Mouse (Mus musculus) ovary, postnatal 14 days (tissue): ENCODE data around the gene St6galnac5.

Source experiments
- DNase-seq: peaks from one replicate; pipeline ENCODE4 v3.0.0; 2022; ENCODE audit warnings: low spot score

St6galnac5 gene

DNA sequence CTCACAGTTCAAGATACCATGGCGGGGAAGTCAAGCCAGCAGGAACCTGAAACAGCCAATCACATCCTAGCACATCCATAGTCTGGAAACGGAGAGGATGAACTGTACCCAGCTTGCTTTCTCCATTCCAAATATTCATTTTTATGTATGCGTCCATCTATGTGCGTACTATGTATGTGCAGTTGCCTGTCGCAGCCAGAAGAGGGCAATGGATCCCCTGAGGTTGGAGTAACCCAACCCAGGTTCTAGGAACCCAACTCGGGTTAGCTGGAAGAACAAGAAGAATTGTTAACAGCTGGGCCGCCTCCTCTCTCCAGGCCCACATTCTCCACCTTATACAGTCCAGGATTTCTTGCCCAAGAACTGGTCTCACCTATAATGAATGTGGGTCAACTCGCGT lies 31.1 kb downstream of the St6galnac5 start:
- DNase-seq: no peak

DNA sequence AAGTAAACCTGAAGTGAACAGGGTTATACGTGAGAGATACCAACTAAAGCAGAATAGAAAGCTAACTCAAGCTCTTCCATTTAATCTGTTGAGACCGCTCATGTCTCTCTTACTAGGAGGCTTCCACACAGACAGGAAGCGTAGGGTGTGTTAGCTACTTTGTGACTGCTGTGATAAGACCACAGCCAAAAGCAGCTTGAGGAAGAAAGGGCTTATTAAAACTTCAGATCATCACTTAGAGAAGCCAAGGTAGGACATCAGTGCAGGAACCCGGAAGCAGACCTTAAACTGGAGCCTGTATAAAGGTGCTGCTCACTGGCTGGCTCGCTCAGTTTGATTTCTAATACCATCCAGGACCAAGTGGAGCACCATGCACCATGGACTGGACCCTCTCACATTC lies 31.7 kb downstream of the St6galnac5 start:
- DNase-seq: no peak

DNA sequence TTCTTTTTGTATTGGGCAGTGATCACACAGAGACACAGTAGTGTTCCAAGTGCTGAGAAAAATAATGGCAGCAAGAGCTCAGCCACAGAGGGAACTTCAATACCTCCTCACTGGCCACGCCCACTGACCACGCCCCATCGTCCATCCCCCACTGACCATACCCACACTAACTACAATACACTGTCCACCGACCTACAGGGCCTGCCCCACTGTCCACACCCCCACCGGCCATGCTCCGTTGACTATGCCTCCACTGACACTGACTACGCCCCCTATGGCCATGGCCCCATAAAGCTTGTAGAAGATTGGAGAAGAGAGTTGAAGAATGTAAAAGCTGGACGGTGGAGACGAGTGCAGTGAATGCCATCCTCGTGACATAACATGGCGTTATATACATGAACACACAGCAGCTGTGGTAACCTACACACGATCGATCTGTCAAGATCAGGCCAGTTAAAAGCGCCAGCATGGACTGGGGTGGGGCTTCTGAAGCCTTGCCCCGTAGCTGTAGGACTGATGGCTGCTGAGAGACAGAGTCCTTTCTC lies 32.7 kb downstream of the St6galnac5 start:
- DNase-seq: no peak

DNA sequence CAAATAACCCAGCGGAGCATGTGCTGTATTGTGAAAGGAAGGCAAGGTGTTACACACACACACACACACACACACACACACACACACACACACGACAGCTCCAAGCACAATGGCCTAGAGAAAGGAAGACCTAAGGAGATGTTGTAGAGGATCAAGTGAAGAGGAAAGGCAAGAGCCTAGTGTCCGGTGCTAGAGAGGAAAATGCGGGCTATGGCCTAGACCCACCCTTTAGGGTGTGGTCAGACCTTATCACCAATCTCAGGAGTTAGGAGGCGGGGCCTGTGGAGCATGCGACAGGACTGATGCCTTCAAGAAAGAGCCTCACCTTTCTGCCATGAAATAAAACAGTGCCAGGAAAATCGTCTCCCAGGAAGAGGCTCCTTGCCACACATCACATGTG lies 33.5 kb downstream of the St6galnac5 start:
- DNase-seq: no peak

DNA sequence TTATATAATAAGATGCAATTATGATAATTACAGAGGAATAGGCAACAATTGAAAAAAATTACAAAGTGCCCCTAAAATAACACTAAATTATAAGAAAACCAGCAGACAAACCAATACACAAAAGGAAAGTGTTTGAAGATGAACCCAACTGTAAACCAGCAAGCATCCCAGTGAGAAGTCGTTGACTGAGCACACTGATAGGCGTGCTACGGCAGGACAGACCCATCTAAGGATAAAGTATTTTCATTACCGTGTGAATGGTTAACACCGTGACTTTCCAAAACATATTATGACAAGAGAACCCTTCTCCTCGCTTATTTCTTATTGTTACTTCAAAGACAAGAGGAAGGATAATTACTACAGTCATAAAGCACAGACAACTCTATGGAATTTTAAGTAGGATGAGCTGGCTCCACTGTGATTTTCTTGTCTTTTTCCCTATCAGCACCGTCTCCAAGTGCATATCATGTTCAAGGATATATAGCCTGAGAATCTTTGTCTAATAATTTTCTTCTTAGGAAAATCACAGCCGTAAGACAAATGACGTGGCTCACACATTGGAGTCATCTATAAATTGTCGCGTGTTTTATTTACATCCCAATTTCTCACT lies 34.9 kb downstream of the St6galnac5 start:
- no peak for DNase-seq

DNA sequence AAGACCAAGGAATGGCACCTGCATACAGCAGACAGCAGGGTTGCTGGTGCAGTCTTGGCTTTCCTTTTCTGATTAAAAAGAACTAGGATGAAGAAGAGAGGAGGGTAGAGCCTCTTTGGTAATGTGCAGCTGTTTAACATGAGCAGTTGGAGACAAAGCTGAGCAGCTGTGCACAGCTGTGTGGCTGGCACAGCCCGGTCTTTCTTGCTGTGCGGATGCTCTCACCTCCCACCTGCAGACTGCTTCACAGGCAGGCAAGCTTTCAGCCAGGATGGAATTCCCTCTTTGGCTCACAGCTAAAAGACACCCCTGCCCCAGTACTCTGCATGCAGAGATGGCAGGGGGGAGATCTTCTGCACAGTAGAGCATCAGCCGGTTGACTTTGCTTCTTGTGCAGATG lies 37.3 kb downstream of the St6galnac5 start:
- no peak for DNase-seq

DNA sequence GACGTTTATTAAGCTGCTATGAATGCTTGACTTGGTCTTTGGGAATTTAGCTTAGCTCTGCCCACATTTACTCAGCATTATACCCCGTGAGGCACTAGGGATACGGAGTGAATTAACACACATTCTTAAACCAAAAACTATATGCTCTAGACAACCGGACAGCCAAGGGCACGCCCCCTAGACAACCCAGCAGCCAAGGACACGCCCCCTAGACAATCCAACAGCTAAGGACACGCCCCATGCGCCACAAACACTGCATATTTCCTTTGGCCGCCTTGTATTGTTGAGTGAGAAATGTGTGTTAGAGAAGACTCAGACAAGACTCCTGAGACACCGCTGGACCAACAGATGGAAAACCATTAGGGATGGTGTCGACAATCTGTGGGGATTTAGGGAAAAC lies 39.1 kb downstream of the St6galnac5 start:
- no peak for DNase-seq

DNA sequence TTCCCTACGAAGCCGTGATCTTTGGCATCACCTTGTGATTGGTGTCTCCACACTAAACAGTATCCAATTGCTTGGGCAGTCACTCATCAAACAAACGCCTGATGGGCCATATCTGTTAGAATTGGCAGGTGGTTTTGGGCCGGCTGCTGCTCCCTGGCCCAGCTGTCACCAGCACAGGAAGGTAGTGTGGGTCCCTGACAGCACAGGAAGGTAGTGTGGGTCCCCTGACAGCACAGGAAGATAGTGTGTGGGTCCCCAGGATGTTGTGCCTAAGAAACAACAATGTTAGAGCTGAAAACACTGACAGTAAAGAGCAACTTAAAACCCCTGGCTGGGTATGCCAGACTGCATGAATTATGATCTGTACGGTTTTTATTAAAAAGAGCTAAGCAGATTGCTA lies 40.4 kb downstream of the St6galnac5 start:
- no peak for DNase-seq

DNA sequence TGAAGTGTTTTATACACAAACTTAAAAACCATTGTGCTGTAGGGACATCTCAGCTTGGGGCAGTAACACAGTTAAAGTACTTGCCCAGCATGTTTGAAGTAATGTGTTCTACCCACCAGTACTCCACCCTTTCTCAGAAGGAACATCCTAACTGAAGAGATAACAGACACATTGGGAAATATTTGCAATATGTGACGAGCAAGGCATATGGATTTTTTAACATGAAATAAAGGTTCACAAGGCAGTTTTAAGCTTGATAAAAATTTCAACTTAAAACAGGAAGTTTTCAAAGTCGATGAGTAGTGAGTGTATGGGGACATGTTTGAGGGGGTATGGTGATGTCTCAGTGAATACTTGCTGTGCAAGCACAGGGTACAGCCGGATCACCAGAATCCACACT lies 45.7 kb downstream of the St6galnac5 start:
- DNase-seq: no peak

DNA sequence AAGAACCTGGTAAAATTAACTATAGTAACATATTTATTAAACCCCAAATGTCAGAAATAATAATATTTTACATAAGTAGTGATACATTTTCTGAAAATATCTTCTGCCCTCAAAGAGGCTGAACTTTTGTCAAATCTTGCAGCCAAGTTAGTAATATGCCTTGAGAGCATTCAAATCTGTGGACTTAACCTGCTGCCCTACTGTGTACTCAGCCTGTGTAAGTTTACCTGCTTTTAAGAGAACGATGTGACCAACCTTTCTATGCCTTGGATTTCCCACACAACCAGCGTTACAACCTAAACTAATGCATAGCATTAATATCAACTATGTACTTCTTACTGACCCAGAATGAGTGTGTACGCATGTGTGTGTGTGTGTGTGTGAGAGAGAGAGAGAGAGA lies 48.3 kb downstream of the St6galnac5 start:
- DNase-seq: no peak

DNA sequence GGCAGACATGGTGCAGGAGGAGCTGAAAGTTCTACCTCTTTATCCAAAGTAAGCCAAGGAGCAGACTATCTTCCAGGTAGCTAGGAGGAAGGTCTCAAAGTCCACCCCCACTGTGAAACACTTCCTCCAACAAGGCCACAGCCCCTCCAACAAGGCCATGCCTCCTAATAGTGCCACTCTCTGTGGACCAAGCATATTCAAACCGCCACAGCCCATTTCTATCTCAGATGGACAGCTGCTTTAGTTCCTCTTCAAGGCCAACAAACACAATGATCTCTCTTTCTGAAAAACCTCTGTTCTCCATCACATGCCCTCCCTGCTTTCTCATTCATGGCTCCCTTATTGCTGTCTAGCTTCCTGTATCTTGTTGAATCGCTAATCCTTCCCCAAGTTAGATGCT lies 49.5 kb downstream of the St6galnac5 start:
- DNase-seq: no peak

DNA sequence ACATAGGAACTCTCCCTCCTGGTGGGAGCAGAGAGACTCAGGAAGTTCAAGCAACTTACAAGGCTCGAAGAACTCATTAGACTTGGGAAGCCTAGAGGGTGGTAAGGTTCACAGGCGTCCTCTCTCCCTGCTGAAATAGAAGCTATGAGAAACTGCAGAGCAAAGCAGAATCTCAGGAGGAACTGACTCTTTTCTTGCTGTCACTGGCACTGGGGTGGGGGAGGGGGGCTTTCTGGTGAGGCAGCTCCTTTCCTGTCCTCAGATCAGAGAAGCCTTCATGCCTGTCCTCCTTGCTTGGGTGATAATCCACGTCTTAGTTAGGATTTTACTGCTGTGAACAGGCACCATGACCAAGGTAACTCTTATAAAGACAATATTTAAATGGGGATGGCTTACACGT lies 50.0 kb downstream of the St6galnac5 start:
- no peak for DNase-seq

DNA sequence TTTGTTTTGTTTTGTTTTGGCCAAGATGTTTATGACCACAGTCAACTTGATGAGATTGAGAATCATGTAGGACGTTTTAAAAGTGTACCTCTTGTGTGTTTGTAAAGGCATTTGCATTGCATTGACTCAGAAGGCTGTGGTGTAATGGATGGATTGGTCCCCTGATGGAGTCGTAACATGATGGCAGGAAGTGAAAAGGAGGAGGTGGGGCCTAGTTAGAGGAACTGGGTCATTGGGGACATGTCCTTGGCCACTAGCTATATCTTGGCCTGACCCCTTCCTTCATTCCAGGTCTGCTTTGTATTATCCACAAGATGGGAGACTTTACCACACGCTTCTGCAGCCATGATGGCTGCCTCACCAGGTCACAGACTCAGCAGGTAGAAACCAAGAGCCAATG lies 50.7 kb downstream of the St6galnac5 start:
- no peak for DNase-seq

DNA sequence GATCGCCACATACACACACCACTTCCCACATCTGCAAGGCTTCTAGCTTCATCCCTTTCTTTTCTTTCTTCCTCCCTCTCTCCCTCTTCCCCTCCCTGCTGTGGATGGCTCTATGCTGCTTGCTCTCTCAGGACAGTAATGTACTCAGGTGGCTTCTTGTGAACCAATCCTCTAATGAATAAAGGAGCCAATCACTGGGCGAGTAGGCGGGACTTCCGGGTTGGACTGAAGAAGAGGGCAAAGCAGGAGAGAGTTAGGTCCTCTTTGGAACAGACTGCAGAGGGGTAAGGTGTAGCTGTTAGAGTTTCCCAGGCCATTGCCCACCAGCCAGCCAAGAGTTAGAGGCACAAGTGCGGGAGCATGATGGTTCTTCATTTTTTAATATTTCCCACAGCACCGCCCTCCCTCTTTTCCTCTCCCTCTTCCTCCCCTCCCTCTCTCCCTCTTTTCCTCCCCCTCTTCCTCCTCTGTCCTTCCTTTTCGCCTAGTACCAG lies 52.2 kb downstream of the St6galnac5 start:
- no peak for DNase-seq

DNA sequence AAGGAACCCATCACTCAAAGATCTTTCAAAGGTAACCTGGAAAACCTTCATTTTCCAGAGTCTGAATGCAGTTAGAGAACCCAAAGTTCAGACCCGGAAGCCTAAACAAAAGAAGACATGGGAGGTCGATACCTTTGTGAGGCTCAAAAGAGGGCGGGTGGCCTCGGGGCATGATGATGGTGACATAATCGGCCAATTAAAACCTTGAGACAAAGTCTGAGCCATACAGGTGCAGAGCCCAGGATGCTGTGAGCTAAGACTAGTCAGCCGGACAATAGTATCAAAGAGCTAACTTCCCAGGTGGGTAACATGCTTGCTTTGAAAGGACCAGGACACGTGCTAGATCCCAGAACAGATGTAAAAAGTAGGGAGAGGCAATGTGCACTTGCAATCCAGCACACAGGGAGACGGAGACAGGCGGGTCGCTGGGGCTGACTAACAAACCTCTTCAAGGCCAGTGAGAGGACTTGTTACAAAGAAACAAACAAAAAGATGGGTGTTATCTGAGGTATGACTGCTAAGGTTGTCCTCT lies 52.7 kb downstream of the St6galnac5 start:
- DNase-seq: no peak

DNA sequence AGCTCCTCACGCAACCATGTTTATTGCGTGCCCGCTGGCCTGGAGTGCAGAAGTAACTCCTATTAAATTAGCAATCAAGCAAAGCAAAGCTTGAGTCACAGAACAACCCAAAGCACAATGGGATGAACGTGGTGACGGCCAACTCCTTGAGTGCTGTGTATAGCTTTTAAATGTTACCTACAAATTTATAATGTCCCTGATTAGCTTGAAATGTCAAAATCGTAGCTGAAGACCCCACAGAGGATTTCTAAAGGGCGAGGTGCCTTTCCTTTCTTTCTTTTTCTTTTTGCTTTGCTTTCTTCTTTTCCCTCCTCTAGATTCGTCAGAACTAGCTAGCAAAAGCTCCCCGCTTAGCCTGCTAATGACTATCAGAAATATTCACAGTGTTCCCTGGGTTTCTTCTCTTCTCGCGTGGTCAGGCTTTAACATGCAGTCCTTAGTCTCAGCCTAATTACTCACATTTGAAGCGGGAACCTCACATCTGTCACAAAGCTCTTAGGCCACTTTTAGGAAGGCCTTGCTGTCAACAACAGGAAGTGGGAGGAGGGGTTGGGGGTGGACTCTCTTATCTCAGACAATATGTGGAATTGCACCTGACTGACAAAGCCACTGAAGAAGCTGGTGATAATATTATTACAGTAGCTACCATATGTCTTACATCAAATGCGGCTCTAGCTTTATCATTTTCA lies 53.6 kb downstream of the St6galnac5 start:
- no peak for DNase-seq

DNA sequence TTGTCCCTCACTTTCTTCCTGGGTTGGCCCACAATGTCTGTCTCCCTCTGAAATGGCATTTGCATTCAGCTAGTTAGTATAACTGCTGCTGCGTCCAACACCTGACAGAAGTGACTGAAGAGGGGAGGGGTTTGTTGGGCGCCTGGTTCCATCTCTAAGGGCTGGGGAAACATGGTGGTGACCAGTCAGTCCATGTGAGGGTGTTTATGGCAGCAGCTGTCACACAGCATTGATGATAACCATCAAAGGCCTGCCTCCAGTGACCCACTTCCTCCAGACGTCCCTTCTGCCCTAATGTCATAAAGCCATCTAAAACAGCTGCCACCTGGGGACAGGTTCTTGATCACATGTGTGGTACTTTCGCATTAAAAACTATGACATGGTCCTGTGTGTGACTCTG lies 55.9 kb downstream of the St6galnac5 start:
- DNase-seq: no peak

DNA sequence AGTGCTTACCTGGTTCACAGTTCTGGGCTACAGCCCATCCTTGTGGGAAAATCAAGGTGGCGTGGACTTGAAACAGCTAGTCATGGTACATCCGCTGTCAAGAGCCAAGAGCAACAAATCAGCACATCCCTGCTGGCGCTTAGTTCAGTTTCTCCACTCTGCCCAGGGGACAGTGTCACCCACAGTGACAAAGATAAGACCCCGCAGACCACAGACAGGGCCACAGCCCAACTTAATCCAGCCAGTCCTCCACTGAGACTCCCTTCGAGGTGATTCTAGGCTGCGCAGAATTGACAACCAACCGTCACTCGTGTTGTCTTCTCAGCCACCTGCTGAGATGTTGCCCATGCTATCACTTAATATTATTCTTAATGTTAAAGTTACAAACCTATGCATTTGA lies 56.7 kb downstream of the St6galnac5 start:
- no peak for DNase-seq

DNA sequence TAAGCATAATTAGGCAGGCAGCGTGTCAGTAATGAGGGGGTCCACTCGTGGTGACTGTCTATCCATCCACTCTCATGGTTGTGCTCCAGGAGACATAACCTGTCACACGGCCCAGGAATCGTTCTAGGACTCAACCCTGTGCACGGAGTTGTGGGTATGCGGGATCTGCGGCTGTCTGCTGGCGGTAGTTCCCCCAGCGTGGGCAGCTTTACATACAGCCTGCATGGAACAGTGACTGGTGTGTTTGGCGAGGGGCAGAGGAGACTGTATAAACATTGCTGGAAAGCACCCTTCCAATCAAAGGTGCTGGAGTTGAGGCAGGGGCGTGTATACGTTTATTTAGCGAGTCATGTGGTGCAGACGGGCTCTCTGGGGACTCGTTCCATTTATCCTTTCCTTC lies 58.5 kb downstream of the St6galnac5 start:
- no peak for DNase-seq

DNA sequence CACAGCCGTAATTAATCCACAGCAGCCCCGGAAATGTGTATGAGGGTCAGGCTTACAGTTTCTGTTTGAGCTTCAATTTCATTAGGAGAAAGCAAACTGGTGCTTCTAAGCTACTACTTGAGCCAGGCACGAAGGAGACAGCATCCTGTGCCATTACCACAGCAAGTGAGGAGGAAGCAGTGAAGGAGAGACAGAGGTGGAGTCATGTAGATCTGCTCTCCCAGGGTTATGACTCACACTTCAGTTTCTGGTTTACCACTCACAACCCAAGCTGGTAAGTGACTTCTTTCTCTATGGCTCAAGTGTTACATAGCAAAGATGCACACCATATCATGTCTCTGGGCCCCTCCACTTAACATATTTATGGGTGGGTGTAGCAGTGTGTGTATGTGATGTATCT lies 61.7 kb downstream of the St6galnac5 start:
- DNase-seq: no peak

DNA sequence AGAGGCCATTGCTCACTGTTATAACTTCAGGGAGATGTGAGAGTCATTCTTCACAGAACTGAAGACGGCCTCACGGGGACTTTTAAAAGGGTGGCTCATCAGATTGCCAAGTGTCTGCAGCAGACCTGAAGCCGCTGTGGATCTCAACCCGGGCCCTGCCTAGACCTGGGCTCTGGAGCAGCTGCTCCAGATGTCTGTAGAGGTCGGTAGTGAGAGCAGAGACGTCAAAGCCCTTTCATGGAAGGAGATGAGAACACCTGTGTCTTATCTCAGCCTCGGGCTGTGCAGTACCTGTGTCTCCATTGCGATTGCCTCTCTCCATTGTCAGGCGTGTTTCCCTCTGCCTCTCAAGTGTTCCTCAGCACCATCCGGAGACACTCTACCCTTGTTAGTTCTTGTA lies 62.9 kb downstream of the St6galnac5 start:
- no peak for DNase-seq

DNA sequence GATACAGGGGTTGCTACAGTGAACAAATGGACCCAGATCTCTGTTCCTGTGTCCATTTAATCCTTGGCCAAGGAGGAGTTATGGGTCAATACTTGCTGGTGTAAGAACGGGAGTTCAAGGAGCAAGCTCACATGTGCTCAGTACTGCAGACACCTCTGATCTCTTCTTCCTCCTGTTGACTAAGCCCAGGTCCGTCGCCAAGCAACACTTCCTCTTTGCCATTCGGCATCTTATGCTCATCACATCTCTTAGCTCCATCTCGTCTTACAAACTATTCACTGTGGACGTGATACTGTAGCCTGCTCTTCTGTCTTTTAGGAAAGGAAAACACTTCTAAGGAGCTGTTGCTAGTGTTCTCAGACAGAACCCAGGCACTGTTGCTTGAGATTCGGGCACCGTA lies 64.5 kb downstream of the St6galnac5 start:
- no peak for DNase-seq

DNA sequence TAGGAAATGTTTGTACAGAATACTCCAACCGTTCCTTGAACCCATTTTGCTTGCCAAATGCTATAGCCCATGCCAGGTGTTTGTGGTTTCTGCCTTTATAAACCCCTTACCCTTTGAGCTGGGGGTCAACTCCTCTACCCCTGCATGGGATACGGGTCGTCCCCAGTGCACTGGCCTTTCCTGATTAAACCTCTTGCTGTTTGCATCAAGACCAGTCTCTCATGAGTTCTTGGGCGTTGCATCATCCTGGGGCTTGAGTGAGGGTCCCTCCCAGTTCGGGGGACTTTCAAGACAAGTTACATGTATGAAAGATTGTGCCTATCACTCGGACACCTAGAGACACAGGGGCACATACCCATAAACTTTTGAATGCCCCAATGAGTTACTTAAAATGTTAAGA lies 67.7 kb downstream of the St6galnac5 start:
- no peak for DNase-seq

DNA sequence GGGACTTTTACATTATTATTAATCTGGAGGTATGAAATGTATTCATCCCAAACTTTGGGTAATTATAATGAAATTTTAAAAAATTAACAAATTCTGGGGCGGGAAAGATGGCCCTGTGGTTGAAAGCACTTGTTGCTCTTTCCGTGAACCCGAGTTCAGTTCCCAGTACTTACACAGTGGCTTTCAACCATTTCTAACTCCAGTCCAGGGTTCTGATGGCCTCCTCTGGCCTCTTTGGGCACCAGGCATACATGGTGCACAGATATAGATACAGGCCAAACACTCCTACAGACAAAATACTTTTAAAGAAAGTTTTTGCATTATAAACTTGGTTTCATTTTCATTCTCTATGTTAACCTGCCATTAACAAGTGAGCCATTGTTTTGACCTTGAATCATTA lies 68.4 kb downstream of the St6galnac5 start:
- no peak for DNase-seq
